Mouse (Mus musculus) central nervous system, embryonic 11.5 days (tissue): ENCODE results near the gene Ereg. TPM values are rescaled to one million over a fixed set of nuclear protein-coding genes. Genes with fewer than 3 reads are reported as not detected.

Experiments
- polyA plus RNA-seq: library from polyadenylated mRNA; depleted of rRNA; stranded (reverse); fragments of >200 nt; gene quantifications from 2 replicates; pipeline ENCODE4 v1.2.3, GENCODE M21; 2012; rRNA removed

Gene Ereg
- polyA plus RNA-seq, result 0.10 TPM in 1 of 2 replicates, not detected in the other

DNA sequence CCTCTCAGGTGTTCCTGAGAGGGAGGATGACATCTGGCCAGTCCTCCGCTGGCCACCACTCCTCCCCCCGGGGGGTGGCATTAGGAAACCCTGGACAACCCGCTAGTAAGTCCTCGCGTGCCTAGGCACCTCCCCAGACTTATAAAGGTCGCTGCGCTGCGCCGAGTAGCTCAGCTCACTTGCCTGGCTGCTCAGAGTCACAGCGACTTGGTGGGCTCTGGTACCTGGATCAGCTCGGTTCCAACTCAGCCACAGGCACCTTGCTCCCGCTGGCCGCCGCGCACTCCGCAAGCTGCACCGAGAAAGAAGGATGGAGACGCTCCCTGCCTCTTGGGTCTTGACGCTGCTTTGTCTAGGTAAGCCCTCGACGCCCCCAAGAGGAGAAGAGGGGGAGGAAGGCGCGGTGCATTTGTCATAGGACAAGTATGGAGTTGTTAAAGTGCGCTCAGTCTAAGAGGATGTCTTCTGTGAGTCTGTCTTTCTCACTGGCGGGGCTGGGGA lies at the start of gene Ereg:
Ereg (plus strand) TSS at position 173 of the 501 bp plus-strand sequence.

DNA sequence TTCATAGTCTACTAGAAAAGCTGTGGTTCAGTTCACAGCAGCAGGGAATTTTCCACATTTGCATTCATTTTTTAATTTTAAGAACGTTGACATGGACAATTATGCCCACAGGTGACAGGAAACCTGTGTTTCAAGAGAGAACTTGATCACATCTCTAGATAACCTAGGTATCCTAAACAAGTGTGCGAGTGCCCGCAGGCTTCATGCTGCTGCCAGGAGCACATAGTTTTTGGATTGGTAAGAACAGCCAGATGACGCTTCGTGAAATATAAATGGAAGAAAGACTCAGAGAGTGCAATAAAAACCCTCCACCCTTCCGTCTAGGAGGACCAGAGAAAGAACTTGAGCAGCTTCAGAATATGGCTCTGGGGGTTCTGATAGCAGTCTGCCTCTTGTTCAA lies 47.3 kb upstream of the Ereg start, which contains the start of gene Epgn:
Epgn (plus strand) TSS at position 301 of the 400 bp plus-strand sequence.

DNA sequence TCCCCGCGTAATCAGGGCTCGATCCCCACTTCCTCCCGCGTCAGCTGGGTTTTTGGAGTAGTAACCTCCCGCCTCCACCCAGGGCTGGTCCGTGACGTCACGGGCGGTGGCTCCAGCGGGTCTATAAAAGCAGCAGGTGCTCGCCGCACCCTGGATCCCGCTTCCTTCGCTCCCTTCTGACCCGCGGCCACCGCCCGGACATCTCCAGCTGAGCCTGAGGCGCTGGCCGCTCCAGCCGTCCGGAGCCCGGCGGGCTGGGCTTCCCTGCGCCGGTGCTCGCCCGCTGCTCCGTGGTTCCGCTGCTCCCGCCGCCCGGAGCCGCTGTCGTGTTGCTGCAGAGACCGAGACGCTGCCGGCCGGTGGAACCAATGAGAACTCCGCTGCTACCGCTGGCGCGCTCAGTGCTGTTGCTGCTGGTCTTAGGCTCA lies 65.0 kb downstream of the Ereg start, which contains the start of gene Areg:
Areg (plus strand) TSS at position 154 of the 428 bp plus-strand sequence.

Other genes starting within 250 kb of the Ereg start
- gene Cxcl1, start 183.4 kb upstream of the Ereg start, polyA plus RNA-seq, result 0.07 and 0.22 TPM in 2 replicates
- gene Cxcl2, start 170.8 kb upstream of the Ereg start, polyA plus RNA-seq, result not detected in 2 replicates
- 32.9 and 63.3 TPM in 2 replicates for gene Mthfd2l, start 143.5 kb upstream of the Ereg start, polyA plus RNA-seq
- 0.18 and 0.27 TPM in 2 replicates for gene Epgn, start 47.2 kb upstream of the Ereg start, polyA plus RNA-seq
- 0.05 TPM in 1 of 2 replicates, not detected in the other for gene Areg, start 65.0 kb downstream of the Ereg start, polyA plus RNA-seq